Mouse (Mus musculus) erythroblast, adult 5-6 weeks (primary cell): ENCODE measurements around the gene Gm49450. TPM values are rescaled to one million over a fixed set of nuclear protein-coding genes. Genes with fewer than 3 reads are reported as not detected.
"Not testable (repeated sequence)": the region's sequence is repeated elsewhere in the genome, so short reads cannot be mapped to it uniquely, and the experiment has no call there.

Source experiments
- ATAC-seq: replicated peaks from 2 replicates; pipeline ENCODE4 v1.8.0; 2016; ENCODE audit warnings: moderate number of reproducible peaks, mild to moderate bottlenecking, moderate TSS enrichment, inconsistent platforms; ENCODE audit not compliant: poor library complexity, low FRiP score, severe bottlenecking
- total RNA-seq, 2 experiments: library from RNA; stranded (forward) in 1 of 2; stranded (reverse) in 1 of 2; fragments of 150-400 nt in 1 of 2; fragments of 200-764, 138-1000 nt in 1 of 2; gene quantifications; 2 replicates each; pipeline versions ENCODE4 v1.2.3 to v1.2.4; 2015 to 2017; ENCODE audit warnings: low replicate concordance in 2 of 2

Gm49450 gene
- total RNA-seq, 2 experiments from 2014 or later, result 4.7 TPM; not detected in 1

- ATAC-seq, result no peak
These were observed 23.2 kb downstream of the Gm49450 start for GRCm38 (mm10) chr15:98930017-98930734.

- ATAC-seq, result no peak
These were observed 24.6 kb downstream of the Gm49450 start for GRCm38 (mm10) chr15:98928598-98929240.

GRCm38 (mm10) chr15:98927566-98927965 is 25.8 kb downstream of the Gm49450 start:
- ATAC-seq, result no peak

GRCm38 (mm10) chr15:98924682-98925081 is 28.7 kb downstream of the Gm49450 start:
- ATAC-seq, result no peak

GRCm38 (mm10) chr15:98923031-98923537 is 30.3 kb downstream of the Gm49450 start:
- ATAC-seq, result no peak

- ATAC-seq, result no peak
These were observed 30.8 kb downstream of the Gm49450 start for GRCm38 (mm10) chr15:98922581-98922980.

GRCm38 (mm10) chr15:98921510-98921909 is 31.8 kb downstream of the Gm49450 start:
- ATAC-seq, result no peak

GRCm38 (mm10) chr15:98918499-98918895 is 34.9 kb downstream of the Gm49450 start:
- not testable (repeated sequence) for ATAC-seq

- peak; percentile 98 for ATAC-seq
These were observed 35.5 kb downstream of the Gm49450 start, which contains the start of gene Lmbr1l for GRCm38 (mm10) chr15:98917538-98918498. Gene Lmbr1l (minus strand): TSS chr15:98918231.

GRCm38 (mm10) chr15:98917091-98917490 is 36.3 kb downstream of the Gm49450 start:
- ATAC-seq, result no peak

GRCm38 (mm10) chr15:98916016-98916415 is 37.3 kb downstream of the Gm49450 start:
- ATAC-seq, result no peak

- no peak for ATAC-seq
These were observed 38.4 kb downstream of the Gm49450 start for GRCm38 (mm10) chr15:98914903-98915302.

- peak; percentile 54; the same call in 1 of the 2 replicates for ATAC-seq
These were observed 48.7 kb downstream of the Gm49450 start for GRCm38 (mm10) chr15:98904692-98905091.

GRCm38 (mm10) chr15:98902600-98902999 is 50.8 kb downstream of the Gm49450 start:
- ATAC-seq, result no peak

- ATAC-seq, result no peak
These were observed 51.8 kb downstream of the Gm49450 start for GRCm38 (mm10) chr15:98901530-98901929.

- no peak for ATAC-seq
These were observed 55.2 kb downstream of the Gm49450 start, which contains the start of gene Dhh for GRCm38 (mm10) chr15:98897928-98898800. Gene Dhh (minus strand): TSS chr15:98898540.

GRCm38 (mm10) chr15:98897495-98897894 is 55.9 kb downstream of the Gm49450 start:
- no peak for ATAC-seq

- no peak for ATAC-seq
These were observed 57.4 kb downstream of the Gm49450 start for GRCm38 (mm10) chr15:98895635-98896589.
